Mouse (Mus musculus): ENCODE data around the gene Cab39l.

The Cab39l gene

GRCm38 (mm10) chr14:59633295-59633898 is 192.6 kb downstream of the Cab39l start:
- DNase-seq = no peak

DNA sequence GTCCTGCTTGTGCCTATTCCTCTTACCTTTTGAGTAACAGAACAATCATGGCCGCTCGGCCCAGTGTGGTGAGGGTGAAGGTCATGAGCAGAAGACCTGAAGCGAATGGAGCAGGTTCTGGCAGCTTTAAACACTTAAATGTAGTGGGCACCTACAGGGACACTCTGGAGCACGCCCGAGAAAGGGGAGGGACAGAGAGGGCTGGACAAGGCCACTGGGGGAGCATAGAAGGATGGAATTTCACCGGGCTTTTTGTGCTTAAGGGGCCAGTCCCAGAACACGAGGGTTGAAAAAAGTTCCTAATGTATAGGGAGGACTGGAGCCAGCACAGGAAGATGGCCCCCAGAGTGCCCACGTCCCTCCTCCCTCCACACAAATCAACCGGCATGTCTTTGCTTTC is 193.2 kb downstream of the Cab39l start:
- DNase-seq = no peak
